Mouse (Mus musculus) midbrain, embryonic 14.5 days (tissue): Measurements from ENCODE around the gene Gm11937. TPM values are rescaled to one million over a fixed set of nuclear protein-coding genes. Genes with fewer than 3 reads are reported as not detected.
"Not testable (repeated sequence)": the region's sequence is repeated elsewhere in the genome, so short reads cannot be mapped to it uniquely, and the experiment has no call there.

ENCODE experiments used
- ATAC-seq: fragments of 200-750 bp; cut with Nextera tagmentation; 2 replicates; pipeline ENCODE4 v1.8.0; 2017; ENCODE audit warnings: moderate number of reproducible peaks, moderate library complexity; ENCODE audit not compliant: low FRiP score, low TSS enrichment
- DNase-seq: peaks from one replicate; pipeline ENCODE4 v3.0.0-alpha.2; 2015
- H3K27ac ChIP-seq: fragments of 300-500 bp; sonication (generic); replicated peaks from 2 replicates; pipeline ENCODE4 v1.5.1; 2014; ENCODE audit warnings: mild to moderate bottlenecking, low read depth, low read length, moderate library complexity
- H3K27me3 ChIP-seq: fragments of 300-500 bp; sonication (generic); 2 replicates; pipeline ENCODE4 v1.6.1; 2014; ENCODE audit warnings: low read length, control low read depth, mixed read lengths; ENCODE audit not compliant: control insufficient read depth, insufficient read depth
- H3K36me3 ChIP-seq: fragments of 300-500 bp; sonication (generic); 2 replicates; pipeline ENCODE4 v1.6.1; 2014; ENCODE audit warnings: low read length, control low read depth; ENCODE audit not compliant: control insufficient read depth, insufficient read depth
- H3K4me1 ChIP-seq: fragments of 300-500 bp; sonication (generic); 2 replicates; pipeline ENCODE4 v1.6.1; 2014; ENCODE audit warnings: mild to moderate bottlenecking, antibody characterized with exemption, low read length, control low read depth; ENCODE audit not compliant: control insufficient read depth, insufficient read depth
- H3K4me2 ChIP-seq: fragments of 300-500 bp; sonication (generic); 2 replicates; pipeline ENCODE4 v1.6.1; 2014; ENCODE audit warnings: mild to moderate bottlenecking, low read length, moderate library complexity
- H3K4me3 ChIP-seq: fragments of 300-500 bp; sonication (generic); replicated peaks from 2 replicates; pipeline ENCODE4 v1.5.1; 2014; ENCODE audit warnings: low read depth, low read length
- H3K9ac ChIP-seq: fragments of 300-500 bp; sonication (generic); replicated peaks from 2 replicates; pipeline ENCODE4 v1.6.1; 2014; ENCODE audit warnings: mild to moderate bottlenecking, low read length, moderate library complexity
- H3K9me3 ChIP-seq: fragments of 300-500 bp; sonication (generic); 2 replicates; pipeline ENCODE4 v1.6.1; 2016; ENCODE audit warnings: low read length, control low read depth, mixed read lengths; ENCODE audit not compliant: control insufficient read depth
- WGBS: fragments of 180-500 bp; shearing (Covaris S2); extraction: QIAGEN DNeasy Blood & Tissue Kit; methylation state at CpG from one replicate; pipeline ENCODE4 v1.1.7; 2014; 5-methylcytosine and 5-hydroxymethylcytosine counted together
- polyA plus RNA-seq: library from polyadenylated mRNA; unstranded; fragments of >200 nt; fragmentation: Nextera tagmentation; extraction: Ambion mirVana; gene quantifications from 2 replicates; pipeline ENCODE4 v1.2.1, GENCODE M21; 2014

Gm11937 gene
- polyA plus RNA-seq, result not detected in 2 replicates

GRCm38 (mm10) chr11:99610089-99610488, at the start of gene Gm11937:
TSS of gene Gm11937 (minus strand) at chr11:99610189.
- not testable (repeated sequence) for H3K27ac ChIP-seq, H3K27me3 ChIP-seq, H3K9me3 ChIP-seq, ATAC-seq, DNase-seq, H3K36me3 ChIP-seq, H3K4me2 ChIP-seq, H3K9ac ChIP-seq, H3K4me1 ChIP-seq, H3K4me3 ChIP-seq
- WGBS, result 95% methylated on average over 1 of the region's 2 CpGs

- ATAC-seq (no peak), DNase-seq (no peak)
- no peak overlapping the region for H3K9ac ChIP-seq
- H3K27ac ChIP-seq, result no peak overlapping the region
- WGBS, result 89% methylated on average over 4 of the region's 4 CpGs
- H3K36me3 ChIP-seq, result no peaks in the 10 kb centered on the region
- no peaks in the 10 kb centered on the region for H3K4me1 ChIP-seq
- H3K9me3 ChIP-seq, result no peaks in the 10 kb centered on the region
- no peaks in the 10 kb centered on the region for H3K27me3 ChIP-seq
- H3K4me2 ChIP-seq, result no peak overlapping the region
- H3K4me3 ChIP-seq, result no peak overlapping the region
Measured at GRCm38 (mm10) chr11:99659256-99659655, 49.3 kb upstream of the Gm11937 start.

GRCm38 (mm10) chr11:99658467-99659010, 48.5 kb upstream of the Gm11937 start, which contains the start of gene Gm11563:
TSS of gene Gm11563 (minus strand) at chr11:99658960.
- H3K9me3 ChIP-seq, H3K4me2 ChIP-seq, H3K27me3 ChIP-seq, H3K4me3 ChIP-seq, H3K9ac ChIP-seq, H3K4me1 ChIP-seq, ATAC-seq, DNase-seq, H3K36me3 ChIP-seq, H3K27ac ChIP-seq: not testable (repeated sequence)
- 72% methylated on average over 10 of the region's 10 CpGs for WGBS

GRCm38 (mm10) chr11:99657051-99657450, 47.1 kb upstream of the Gm11937 start:
- H3K36me3 ChIP-seq, result no peaks in the 10 kb centered on the region
- H3K4me3 ChIP-seq, result no peak overlapping the region
- DNase-seq (no peak), ATAC-seq (no peak)
- H3K4me2 ChIP-seq, result no peak overlapping the region
- H3K9me3 ChIP-seq, result no peaks in the 10 kb centered on the region
- H3K27me3 ChIP-seq, result no peaks in the 10 kb centered on the region
- H3K9ac ChIP-seq, result no peak overlapping the region
- H3K27ac ChIP-seq, result no peak overlapping the region
- 58% methylated on average over 5 of the region's 5 CpGs for WGBS
- no peaks in the 10 kb centered on the region for H3K4me1 ChIP-seq

- no peak within 1 kb of the TSS for H3K4me3 ChIP-seq
- H3K9ac ChIP-seq, result no peak within 1 kb of the TSS
- H3K27me3 ChIP-seq, result no peaks in the 10 kb centered on the region
- ATAC-seq (no peak), DNase-seq (no peak)
- 84% methylated on average over 2 of the region's 2 CpGs for WGBS
- H3K9me3 ChIP-seq, result no peaks in the 10 kb centered on the region
- H3K4me2 ChIP-seq, result no peak within 1 kb of the TSS
- H3K4me1 ChIP-seq, result no peaks in the 10 kb centered on the region
- H3K36me3 ChIP-seq, result no peaks in the 10 kb centered on the region
- no peak within 1 kb of the TSS for H3K27ac ChIP-seq
Measured at GRCm38 (mm10) chr11:99650136-99650535, 40.1 kb upstream of the Gm11937 start, which contains the start of gene Gm11555. TSS of gene Gm11555 (minus strand) at chr11:99650236.

- no peak overlapping the region for H3K4me3 ChIP-seq
- H3K4me1 ChIP-seq, result no peaks in the 10 kb centered on the region
- H3K9ac ChIP-seq, result no peak overlapping the region
- H3K27ac ChIP-seq, result no peak overlapping the region
- H3K27me3 ChIP-seq, result no peaks in the 10 kb centered on the region
- no peaks in the 10 kb centered on the region for H3K36me3 ChIP-seq
- ATAC-seq, result no peak
- WGBS, result 90% methylated on average over 15 of the region's 15 CpGs
- DNase-seq, result no peak
- no peaks in the 10 kb centered on the region for H3K9me3 ChIP-seq
- no peak overlapping the region for H3K4me2 ChIP-seq
Measured at GRCm38 (mm10) chr11:99646444-99646843, 36.5 kb upstream of the Gm11937 start.

GRCm38 (mm10) chr11:99644351-99644750, 34.4 kb upstream of the Gm11937 start:
- no peak overlapping the region for H3K4me2 ChIP-seq
- H3K36me3 ChIP-seq, result no peaks in the 10 kb centered on the region
- DNase-seq (no peak), ATAC-seq (no peak)
- H3K4me3 ChIP-seq, result no peak overlapping the region
- no peaks in the 10 kb centered on the region for H3K4me1 ChIP-seq
- H3K27me3 ChIP-seq, result no peaks in the 10 kb centered on the region
- no peak overlapping the region for H3K9ac ChIP-seq
- WGBS, result 78% methylated on average over 3 of the region's 3 CpGs
- H3K27ac ChIP-seq, result no peak overlapping the region
- H3K9me3 ChIP-seq, result no peaks in the 10 kb centered on the region

GRCm38 (mm10) chr11:99643635-99644139, 33.7 kb upstream of the Gm11937 start, which contains the start of gene Krtap4-7:
TSS of gene Krtap4-7 (minus strand) at chr11:99644089.
- ATAC-seq, result not testable (repeated sequence)
- 84% methylated on average over 9 of the region's 9 CpGs for WGBS

GRCm38 (mm10) chr11:99640926-99641325, 30.9 kb upstream of the Gm11937 start:
- 45% methylated on average over 1 of the region's 1 CpGs for WGBS
- Histone ChIP-seq H3K36me3 (no peaks in the 10 kb centered on the region), H3K27ac (no peak overlapping the region), H3K4me3 (no peak overlapping the region), H3K4me2 (no peak overlapping the region), H3K9me3 (no peaks in the 10 kb centered on the region), H3K4me1 (no peaks in the 10 kb centered on the region), H3K9ac (no peak overlapping the region), H3K27me3 (no peaks in the 10 kb centered on the region)
- ATAC-seq (no peak), DNase-seq (no peak)

More at GRCm38 (mm10) chr11:99643635-99644139, 33.7 kb upstream of the Gm11937 start, which contains the start of gene Krtap4-7:
- H3K27ac ChIP-seq, H3K4me1 ChIP-seq, H3K36me3 ChIP-seq, H3K9me3 ChIP-seq, H3K4me2 ChIP-seq, DNase-seq, H3K27me3 ChIP-seq, H3K9ac ChIP-seq, H3K4me3 ChIP-seq: not testable (repeated sequence)
